Mouse (Mus musculus) ES-Bruce4 (cell line): ENCODE measurements at regions not wholly inside any gene's neighbourhood (a gene's known extent, or its start where the extent isn't known, plus 50 kb on each side); places are given as distances from the start of the nearest gene placed in this dataset.

Source experiments
- CTCF ChIP-seq: IDR thresholded peaks from one replicate; pipeline ENCODE4 v1.8.1; 2011; ENCODE audit warnings: low read depth, low read length
- POLR2A ChIP-seq: IDR thresholded peaks from one replicate; pipeline ENCODE4 v1.8.1; 2011; ENCODE audit warnings: low read length; ENCODE audit not compliant: insufficient read depth

DNA sequence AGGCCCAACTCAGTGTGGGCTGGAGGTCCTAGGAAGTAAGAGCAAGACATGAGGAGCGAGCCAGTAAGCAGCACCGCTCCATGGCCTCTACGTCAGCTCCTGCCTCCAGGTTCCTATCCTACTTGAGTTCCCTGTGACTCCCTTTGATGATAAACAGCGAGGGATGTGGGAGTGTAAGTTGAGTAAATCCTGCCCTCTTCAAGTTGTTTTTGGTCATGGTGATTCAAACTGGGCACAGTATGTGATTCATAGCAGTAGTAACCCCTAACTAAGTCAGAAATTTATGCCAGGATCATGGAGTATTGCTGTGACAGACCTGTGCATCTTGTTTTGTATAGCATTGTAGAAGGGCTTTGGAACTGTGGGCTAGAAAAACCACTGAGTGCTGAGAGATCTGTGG, 366.5 kb downstream of the Gpat3 start:
- no peak for TF ChIP-seq POLR2A
- TF ChIP-seq CTCF = no peak
